Mouse (Mus musculus) ES-Bruce4 (cell line): ENCODE results near the gene Ms4a3. TPM values are rescaled to one million over a fixed set of nuclear protein-coding genes. Genes with fewer than 3 reads are reported as not detected.

Source experiments
- H3K27ac ChIP-seq: 2 replicates; pipeline ENCODE4 v1.5.1; 2012; ENCODE audit warnings: low read length, inconsistent platforms; ENCODE audit not compliant: insufficient read depth
- H3K27me3 ChIP-seq: 2 replicates; pipeline ENCODE4 v1.6.1; 2012; ENCODE audit warnings: mild to moderate bottlenecking, low read length, inconsistent platforms; ENCODE audit not compliant: control insufficient read depth, poor library complexity, insufficient read depth, severe bottlenecking
- H3K36me3 ChIP-seq: 2 replicates; pipeline ENCODE4 v1.6.1; 2012; ENCODE audit warnings: inconsistent platforms, mild to moderate bottlenecking, low read length, moderate library complexity; ENCODE audit not compliant: control insufficient read depth, poor library complexity, insufficient read depth, severe bottlenecking
- H3K4me1 ChIP-seq: one replicate; pipeline ENCODE4 v1.8.1; 2011; ENCODE audit warnings: low read length; ENCODE audit not compliant: control insufficient read depth, insufficient read depth
- H3K4me3 ChIP-seq: 2 replicates; pipeline ENCODE4 v1.5.1; 2011; ENCODE audit warnings: low read depth, mild to moderate bottlenecking, low read length
- H3K9ac ChIP-seq: 2 replicates; pipeline ENCODE4 v1.6.1; 2012; ENCODE audit warnings: low read depth, mild to moderate bottlenecking, inconsistent platforms; ENCODE audit not compliant: poor library complexity, severe bottlenecking
- H3K9me3 ChIP-seq: replicated peaks from 2 replicates; pipeline ENCODE4 v1.6.1; 2012; ENCODE audit warnings: mild to moderate bottlenecking, low read length, inconsistent platforms; ENCODE audit not compliant: control insufficient read depth, poor library complexity, insufficient read depth, severe bottlenecking
- CTCF ChIP-seq: IDR thresholded peaks from one replicate; pipeline ENCODE4 v1.8.1; 2011; ENCODE audit warnings: low read depth, low read length
- EP300 ChIP-seq: IDR thresholded peaks from 2 replicates; pipeline ENCODE4 v1.6.1; 2011; ENCODE audit warnings: low read depth, low read length; ENCODE audit not compliant: insufficient read depth
- POLR2A ChIP-seq: IDR thresholded peaks from one replicate; pipeline ENCODE4 v1.8.1; 2011; ENCODE audit warnings: low read length; ENCODE audit not compliant: insufficient read depth
- polyA plus RNA-seq: library from polyadenylated mRNA; stranded (reverse); fragments of >200 nt; gene quantifications from 2 replicates; pipeline ENCODE4 v1.2.4, GENCODE M21; 2011; ENCODE audit warnings: low read depth; ENCODE audit not compliant: missing spikeins, insufficient read depth, insufficient read length

The Ms4a3 gene
- polyA plus RNA-seq, 1 experiment, result not detected

GRCm38 (mm10) chr19:11623551-11623950, 17.1 kb downstream of the Ms4a3 start, which contains the start of gene Ms4a2:
TSS of gene Ms4a2 (minus strand) at chr19:11623719.
- Histone ChIP-seq H3K36me3 (no peaks in the 10 kb centered on the region), H3K4me3 (no peak within 1 kb of the TSS), H3K9me3 (no peaks in the 10 kb centered on the region), H3K27ac (no peak within 1 kb of the TSS), H3K4me1 (no peaks in the 10 kb centered on the region), H3K9ac (no peak within 1 kb of the TSS), H3K27me3 (no peaks in the 10 kb centered on the region)
- no peak for TF ChIP-seq POLR2A

- H3K9me3 ChIP-seq, result no peaks in the 10 kb centered on the region
- TF ChIP-seq CTCF (no peak), POLR2A (no peak), EP300 (no peak)
Observed at GRCm38 (mm10) chr19:11617983-11618382, 22.7 kb downstream of the Ms4a3 start.

DNA sequence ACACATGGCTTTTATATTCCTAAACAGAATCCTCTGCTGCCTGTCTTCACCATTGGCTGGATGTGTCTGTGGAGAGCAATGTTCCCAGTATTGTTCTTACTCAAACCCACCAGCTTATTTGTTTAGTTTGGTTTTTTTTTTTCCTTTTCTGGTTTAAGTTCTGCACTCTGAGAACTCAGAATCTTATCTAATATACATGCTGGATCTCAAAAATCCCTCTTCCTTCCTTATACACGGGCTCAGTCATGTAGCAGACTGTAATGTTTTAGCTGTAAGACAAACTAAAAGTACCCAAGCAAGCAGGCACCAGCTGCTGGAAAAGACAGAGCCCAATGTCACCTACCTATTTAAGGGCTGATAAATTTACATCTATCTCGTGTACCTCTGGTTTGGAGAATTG, 25.8 kb downstream of the Ms4a3 start:
- no peak overlapping the region for H3K9ac ChIP-seq
- no peaks in the 10 kb centered on the region for H3K9me3 ChIP-seq
- H3K27me3 ChIP-seq, result peaks cover 1% of the 10 kb centered on the region; the same call in 1 of the 2 replicates
- no peak overlapping the region for H3K27ac ChIP-seq
- no peak overlapping the region for H3K4me3 ChIP-seq
- no peaks in the 10 kb centered on the region for H3K36me3 ChIP-seq
- H3K4me1 ChIP-seq, result peaks cover 4% of the 10 kb centered on the region
- TF ChIP-seq CTCF, result no peak
- no peak for TF ChIP-seq POLR2A
- TF ChIP-seq EP300, result no peak

More at GRCm38 (mm10) chr19:11617983-11618382, 22.7 kb downstream of the Ms4a3 start:
- Histone ChIP-seq H3K4me3 (no peak overlapping the region), H3K27me3 (peaks cover 1% of the 10 kb centered on the region; the same call in 1 of the 2 replicates), H3K9ac (no peak overlapping the region), H3K36me3 (no peaks in the 10 kb centered on the region), H3K4me1 (no peaks in the 10 kb centered on the region), H3K27ac (no peak overlapping the region)

GRCm38 (mm10) chr19:11613776-11614443, 26.7 kb downstream of the Ms4a3 start:
- Histone ChIP-seq H3K4me1 (peaks cover 4% of the 10 kb centered on the region), H3K4me3 (no peak overlapping the region), H3K27me3 (peaks cover 1% of the 10 kb centered on the region; the same call in 1 of the 2 replicates), H3K9me3 (no peaks in the 10 kb centered on the region), H3K9ac (no peak overlapping the region), H3K27ac (no peak overlapping the region), H3K36me3 (no peaks in the 10 kb centered on the region)
- no peak for TF ChIP-seq EP300
- no peak for TF ChIP-seq CTCF
- no peak for TF ChIP-seq POLR2A

DNA sequence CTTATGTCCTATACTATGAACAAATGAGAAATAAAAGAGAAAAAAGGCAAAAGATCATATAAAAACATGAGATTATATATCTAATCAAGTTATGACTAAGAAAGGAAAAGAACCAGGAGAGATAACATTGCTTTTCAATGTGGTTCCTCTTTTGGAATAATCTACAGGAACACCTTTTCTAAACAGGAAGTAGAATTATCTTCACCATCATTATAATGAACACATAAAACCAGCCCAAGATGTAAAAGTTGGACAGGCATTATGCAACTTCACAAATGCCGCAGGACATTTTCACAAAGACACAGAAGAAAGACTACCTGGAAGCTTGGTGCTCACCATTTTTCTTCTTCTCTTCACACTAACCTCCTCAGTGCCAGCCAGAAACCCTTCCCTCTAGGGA, 27.6 kb downstream of the Ms4a3 start:
- peaks cover 1% of the 10 kb centered on the region; the same call in 1 of the 2 replicates for H3K27me3 ChIP-seq

DNA sequence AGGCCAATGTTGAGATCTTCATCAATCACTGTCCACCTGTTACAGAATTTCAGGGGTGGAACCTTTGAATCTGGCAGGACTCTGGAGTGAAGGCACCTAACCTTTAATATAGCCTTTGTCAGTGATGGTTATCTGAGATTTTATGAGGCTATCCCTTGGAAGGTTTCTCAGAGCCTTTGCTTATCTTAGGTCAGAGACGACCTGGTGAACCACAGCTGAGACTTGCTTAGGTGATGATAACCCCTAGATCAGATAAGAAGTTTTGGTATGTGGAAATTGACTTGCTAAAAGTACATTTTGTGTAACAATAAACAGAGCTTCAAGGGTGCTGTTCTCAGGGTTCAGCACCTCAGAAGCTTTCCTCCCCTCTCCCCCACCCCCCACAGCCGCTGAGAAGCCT, 28.4 kb downstream of the Ms4a3 start:
- no peaks in the 10 kb centered on the region for H3K9me3 ChIP-seq
- no peak for TF ChIP-seq CTCF
- TF ChIP-seq EP300, result no peak
- TF ChIP-seq POLR2A, result no peak
- no peak overlapping the region for H3K9ac ChIP-seq
- H3K4me3 ChIP-seq, result no peak overlapping the region
- H3K36me3 ChIP-seq, result no peaks in the 10 kb centered on the region
- H3K27ac ChIP-seq, result no peak overlapping the region
- H3K27me3 ChIP-seq, result peaks cover 1% of the 10 kb centered on the region; the same call in 1 of the 2 replicates
- peaks cover 4% of the 10 kb centered on the region for H3K4me1 ChIP-seq

More for the DNA sequence above, 27.6 kb downstream of the Ms4a3 start:
- no peak overlapping the region for H3K9ac ChIP-seq
- no peak overlapping the region for H3K27ac ChIP-seq
- no peak overlapping the region for H3K4me3 ChIP-seq
- H3K36me3 ChIP-seq, result no peaks in the 10 kb centered on the region
- peaks cover 4% of the 10 kb centered on the region for H3K4me1 ChIP-seq
- TF ChIP-seq EP300 (no peak), POLR2A (no peak), CTCF (no peak)
- H3K9me3 ChIP-seq, result no peaks in the 10 kb centered on the region
